Mouse (Mus musculus) WW6 (cell line): ENCODE results near the gene Clcf1.

Source experiments
- DNase-seq: peaks from one replicate; pipeline ENCODE4 v3.0.0-alpha.2; 2013; ENCODE audit warnings: low read depth, low spot score

Clcf1 gene

DNA sequence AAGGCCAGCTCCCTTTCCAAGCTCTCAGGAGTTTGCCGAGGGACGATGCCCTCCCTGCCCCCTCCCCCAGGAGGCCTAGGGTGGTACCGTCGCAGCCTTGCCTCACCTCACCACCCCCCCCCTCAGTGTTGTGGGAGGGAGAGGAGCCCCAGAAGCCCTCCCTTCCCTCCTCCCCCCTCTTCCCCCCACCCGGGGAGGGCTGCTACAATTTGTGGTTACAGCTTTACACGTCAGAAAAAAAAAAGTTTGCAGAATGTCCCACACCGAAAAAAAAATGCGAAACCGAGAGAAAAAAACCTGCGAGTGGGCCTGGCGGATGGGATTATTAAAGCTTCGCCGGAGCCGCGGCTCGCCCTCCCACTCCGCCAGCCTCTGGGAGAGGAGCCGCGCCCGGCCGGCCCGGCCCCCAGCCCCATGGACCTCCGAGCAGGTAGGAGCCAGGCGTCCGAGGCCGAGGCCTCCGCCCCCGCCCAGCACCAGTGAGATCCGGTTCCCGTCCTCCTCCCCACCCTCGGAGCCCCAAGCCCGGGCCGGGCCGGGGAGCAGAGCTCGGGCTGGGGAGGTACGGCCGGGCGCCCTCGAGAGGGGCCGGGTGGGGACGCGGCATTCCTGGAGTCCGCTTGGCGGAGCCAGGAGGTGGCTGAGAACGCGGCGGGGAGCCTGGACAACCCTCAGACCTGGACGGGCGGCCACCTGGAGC lies at the start of gene Clcf1, which contains the start of gene AC109138.7:
Clcf1 (plus strand) TSS at position 168 of the 700 bp plus-strand sequence.
AC109138.7 (plus strand) TSS at position 287 of the 700 bp plus-strand sequence.
- DNase-seq = no peak

GRCm38 (mm10) chr19:4164721-4165120 lies 49.3 kb upstream of the Clcf1 start:
- no peak for DNase-seq

DNA sequence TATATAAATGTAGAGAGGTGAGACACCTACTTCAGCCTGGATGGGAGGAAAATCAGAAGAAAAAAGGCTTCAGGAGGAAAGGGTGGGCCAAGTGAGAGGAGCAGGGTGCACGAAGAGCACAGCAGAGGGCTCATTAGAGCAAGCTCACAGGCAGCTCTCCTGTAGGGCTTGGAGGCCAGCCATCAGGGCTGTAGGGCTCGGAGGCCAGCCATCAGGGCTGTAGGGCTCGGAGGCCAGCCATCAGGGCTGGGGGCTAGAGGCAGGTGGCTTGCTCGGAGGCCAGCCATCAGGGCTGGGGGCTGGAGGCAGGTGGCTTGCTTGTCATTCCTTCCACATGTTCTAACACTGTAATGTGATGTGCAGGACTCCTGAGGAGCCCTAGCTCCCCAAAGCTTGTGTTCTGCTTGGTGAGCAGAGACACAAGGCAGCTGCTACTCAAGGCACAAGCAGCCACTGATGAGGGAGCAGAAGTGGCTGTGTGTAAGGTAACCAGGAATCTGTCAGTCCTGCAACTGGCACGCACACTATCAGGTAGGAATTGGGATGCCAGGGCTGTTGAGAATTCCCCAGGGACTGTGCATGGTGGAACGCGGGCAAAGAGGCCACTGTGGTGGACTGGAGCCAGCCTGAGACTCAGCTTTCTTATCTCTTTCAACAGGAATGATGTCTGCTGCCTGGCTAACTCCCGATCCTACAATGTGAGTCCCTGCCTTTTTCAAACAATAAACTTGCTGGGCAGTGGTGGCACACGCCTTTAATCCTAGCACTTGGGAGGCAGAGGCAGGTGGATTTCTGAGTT lies 47.2 kb upstream of the Clcf1 start:
- DNase-seq = no peak

DNA sequence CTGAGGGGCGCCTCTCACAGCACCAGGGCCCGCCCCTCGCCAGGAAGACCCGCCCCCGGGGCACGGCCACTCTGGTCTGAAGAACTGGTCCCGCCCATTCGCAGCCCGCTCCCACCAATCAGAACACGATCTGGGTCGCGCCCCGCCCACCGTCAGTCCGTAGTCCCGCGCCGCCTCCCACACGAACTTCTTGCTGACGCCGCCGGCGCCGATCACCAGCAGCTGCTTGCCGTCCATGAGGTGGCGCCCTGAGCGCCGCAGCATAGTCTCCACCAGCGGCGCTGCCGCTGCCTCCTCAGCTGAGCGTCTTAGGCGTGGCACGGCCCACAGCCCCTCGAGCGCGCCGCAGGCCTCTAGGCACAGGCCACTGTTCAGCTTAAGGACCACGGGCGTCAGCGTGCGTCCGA lies 44.7 kb upstream of the Clcf1 start:
- DNase-seq = peak; percentile 96

DNA sequence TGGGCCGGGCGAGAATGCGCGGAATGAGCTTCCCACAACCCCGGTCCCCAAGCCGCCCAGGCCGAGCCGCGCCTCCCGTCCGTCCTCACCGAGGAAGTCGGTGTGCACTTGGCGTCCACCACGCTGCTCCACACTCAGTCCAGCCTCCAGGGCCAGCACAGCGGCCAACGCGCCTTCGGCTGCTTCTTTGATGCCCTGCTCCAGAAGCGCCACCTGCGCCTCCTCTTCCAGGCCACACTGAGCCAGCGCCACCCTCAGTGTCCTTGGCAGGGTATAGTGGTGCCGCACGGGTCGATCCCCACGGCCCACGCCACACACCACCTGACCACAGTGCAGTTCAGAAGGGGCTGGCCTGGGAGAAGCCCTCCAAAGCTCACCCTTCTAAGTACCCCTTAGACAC lies 44.2 kb upstream of the Clcf1 start:
- no peak for DNase-seq

- no peak for DNase-seq
Observed at GRCm38 (mm10) chr19:4170723-4171392, 43.2 kb upstream of the Clcf1 start.

GRCm38 (mm10) chr19:4171393-4172290 lies 42.4 kb upstream of the Clcf1 start:
- DNase-seq = no peak

- DNase-seq = no peak
Observed at GRCm38 (mm10) chr19:4172925-4173324, 41.1 kb upstream of the Clcf1 start.

DNA sequence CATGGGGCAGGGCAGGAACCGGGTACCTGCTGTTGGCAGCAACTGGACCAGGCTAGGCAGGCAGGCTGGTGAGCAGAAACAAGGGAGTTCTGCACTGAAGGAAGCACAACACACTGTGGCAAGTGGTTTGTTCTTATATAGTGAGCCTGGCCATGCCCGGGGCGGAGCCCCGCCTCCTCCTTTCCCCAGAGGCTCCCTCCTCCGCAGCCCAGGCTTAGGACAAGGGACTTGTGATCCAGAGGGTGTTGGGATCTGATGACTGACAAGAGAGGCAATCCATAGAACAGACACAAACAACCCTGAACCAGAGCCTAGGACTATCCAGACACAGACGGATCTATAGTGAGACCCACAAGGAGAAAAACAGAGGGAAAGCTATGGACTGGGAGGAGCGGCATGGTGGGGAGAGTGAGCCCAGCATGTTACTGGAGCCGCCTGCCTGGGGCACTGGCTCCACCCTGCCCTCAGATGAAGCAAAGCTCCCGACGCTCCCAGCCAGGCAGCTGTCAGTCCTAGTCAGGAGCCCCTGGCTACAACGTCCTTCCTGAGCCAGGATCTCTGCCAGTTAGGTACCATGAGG lies 38.6 kb upstream of the Clcf1 start, which contains the start of gene Carns1:
Carns1 (minus strand) TSS at position 112 of the 580 bp plus-strand sequence.
- no peak for DNase-seq

DNA sequence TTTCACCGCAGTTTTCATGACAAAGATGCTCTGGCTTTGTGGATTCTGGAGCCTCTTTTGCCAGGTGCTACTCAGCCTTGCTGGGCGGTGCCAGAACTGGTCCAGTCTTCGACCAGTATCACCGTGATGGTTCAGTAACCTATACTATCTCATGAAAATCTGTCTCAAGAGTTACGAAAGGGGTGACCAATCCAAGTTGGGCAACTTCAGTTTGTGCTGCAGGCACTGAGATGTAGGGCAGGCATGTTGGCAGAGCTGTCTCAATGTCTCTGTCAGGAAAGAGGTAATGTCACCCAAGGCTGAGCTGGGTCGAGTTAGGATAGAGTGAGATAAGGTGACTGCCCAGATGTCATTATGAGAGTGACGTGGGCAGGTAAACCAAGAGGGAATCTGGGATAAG lies 33.6 kb upstream of the Clcf1 start:
- no peak for DNase-seq

GRCm38 (mm10) chr19:4181892-4182291 lies 32.1 kb upstream of the Clcf1 start:
- no peak for DNase-seq

DNA sequence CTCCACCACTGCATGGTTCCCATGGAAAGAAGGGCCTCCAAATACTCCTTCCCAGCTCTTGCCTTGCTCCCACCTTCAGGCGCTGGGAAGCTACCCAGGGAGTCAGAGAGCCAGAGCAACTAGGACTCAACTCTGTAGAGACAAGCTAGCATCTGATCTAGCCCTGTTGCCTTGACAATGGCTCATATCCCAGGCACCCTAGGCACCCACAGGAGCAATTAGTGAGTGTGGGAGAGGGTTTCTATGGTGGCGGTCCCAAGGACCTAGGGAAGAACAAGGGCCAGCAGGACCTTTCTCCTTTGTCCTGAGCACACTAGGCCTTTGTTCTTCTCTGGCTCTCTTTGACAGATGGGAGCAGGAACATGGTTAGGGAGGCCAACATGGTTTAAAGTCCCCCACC lies 30.3 kb upstream of the Clcf1 start:
- DNase-seq = no peak

DNA sequence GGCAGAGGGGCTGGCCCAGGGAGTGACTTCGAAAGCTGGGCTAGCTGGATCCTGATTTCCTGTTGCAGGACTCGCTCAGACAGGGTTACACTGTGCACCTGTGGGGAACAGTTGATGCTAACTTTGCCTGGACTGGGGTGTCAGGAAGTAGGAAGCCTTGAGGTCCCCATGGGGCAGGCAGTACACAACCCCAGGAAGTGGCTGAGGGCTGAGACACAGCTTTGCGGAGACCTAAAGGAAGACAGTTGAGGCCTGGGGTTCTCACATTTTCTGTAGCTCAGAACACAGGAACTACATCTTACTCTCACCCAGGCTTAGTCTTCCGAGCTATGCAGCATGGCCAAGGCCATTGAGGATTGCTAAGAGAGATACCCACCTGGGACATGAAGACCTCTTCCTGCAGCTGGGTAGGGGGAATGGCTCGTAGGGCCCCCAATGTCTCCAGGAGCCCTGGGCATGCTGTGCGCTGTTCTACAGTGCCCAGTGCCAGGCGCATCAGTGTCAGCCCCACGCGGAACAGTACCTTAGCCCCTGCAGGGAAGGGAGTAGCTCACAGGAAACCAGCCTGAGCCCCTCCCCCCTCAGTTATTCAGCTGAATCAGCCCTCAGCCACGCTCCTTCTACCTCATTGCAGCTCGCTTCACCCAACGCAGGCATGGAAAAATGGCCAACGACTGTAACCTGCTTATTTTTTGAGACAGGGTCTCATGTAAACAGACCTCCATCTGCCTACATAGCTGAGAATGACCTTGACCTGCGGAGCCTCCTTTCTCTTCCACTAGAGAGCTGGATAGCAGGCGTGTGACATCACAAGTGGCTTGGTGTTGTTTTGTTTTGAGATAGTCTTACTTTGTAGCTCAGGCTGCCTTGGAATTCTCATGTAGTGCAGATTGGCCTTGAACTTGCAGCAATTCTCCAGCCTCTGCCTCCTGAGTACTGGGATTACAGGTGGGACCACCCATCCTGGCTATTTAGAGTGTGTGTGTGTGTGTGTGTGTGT lies 28.8 kb upstream of the Clcf1 start:
- no peak for DNase-seq

DNA sequence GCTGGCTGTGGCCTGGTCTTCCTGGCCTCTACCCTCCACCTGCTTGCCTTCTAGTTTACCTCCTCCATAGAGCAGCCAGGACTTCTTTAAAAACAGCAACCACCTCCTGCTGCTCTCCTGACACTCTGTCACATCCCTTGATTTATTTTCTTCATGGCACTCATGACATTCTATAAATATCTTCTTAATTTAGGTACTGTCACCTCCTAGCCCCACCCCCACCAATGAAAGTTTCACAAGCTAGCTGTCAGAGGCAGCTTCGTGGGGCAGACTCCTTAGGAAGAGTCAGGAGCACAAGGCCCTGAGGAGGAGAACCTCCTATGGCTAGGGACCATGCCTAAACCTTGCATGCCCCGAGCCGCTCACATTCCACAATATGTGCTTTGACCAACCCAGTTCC lies 26.7 kb upstream of the Clcf1 start:
- DNase-seq = no peak

- DNase-seq = no peak
Observed at GRCm38 (mm10) chr19:4189051-4189620, 24.9 kb upstream of the Clcf1 start.

DNA sequence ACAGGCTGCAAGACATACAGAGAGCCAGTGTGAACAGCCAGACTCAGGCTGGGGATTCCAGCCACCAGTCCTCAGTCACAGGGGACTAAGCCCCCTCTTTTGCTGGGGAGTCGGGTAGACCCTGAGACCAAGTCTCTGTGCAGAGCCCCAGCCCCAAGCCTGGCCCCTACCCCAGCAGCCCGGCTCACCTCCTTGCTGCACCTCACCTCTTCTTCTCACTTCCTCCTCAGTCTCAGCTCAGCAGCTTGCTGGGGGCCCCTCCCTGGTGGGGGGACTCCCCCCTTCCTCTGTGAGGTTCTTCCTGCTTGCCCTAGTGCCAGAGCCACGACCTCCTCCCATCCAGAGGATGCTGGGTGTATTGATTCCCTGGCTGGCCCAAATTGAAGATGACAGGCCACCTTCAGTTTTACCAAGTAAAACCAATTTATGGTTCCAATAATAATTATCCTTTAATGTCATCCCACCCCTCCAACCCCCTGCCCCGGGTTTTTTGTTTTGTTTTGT lies 23.2 kb upstream of the Clcf1 start, which contains the start of gene Tbc1d10c:
Tbc1d10c (minus strand) TSS at position 454 of the 504 bp plus-strand sequence.
- no peak for DNase-seq

DNA sequence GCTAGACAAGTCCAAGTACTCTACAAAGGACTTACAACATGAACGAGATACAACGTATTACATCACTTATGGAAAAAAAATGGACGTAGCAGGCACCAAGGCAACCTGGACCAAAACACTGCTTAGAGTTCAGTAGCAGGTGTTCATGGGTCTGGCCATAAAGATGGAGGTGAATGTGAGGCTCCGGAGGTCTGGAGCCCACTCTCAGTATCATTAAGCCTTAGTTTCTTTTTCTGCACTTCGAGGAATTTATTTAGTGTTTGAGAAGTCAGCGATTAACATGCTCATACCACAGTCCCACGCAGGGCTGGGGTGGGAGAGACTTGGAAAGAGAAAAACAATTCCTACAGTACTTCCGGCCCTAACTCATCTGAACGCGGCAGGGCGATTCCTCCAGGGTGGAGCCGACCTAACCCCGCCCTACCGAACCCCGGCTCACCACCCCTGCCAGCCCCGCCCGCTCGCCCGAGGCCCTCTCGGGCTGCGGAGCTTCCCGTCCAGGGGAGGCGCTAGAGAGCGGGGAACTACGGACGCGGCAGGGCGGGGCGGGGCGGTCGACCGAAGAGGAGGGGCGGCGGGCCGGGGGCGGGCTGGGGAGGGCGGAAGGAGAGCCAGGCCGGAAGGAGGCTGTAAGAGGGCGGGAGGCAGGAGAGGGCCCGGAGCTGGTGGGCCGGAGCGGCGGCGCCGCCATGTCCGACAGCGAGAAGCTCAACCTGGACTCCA lies 22.3 kb upstream of the Clcf1 start, which contains the start of gene Ppp1ca:
Ppp1ca (plus strand) TSS at position 538 of the 723 bp plus-strand sequence.
- peak; percentile 83 for DNase-seq
